Mouse (Mus musculus): ENCODE measurements around the gene Gm16867.
"Not testable (repeated sequence)": the region's sequence is repeated elsewhere in the genome, so short reads cannot be mapped to it uniquely, and the experiment has no call there.

GRCm38 (mm10) chr14:69520810-69521209, 17.6 kb upstream of the Gm16867 start:
- TF ChIP-seq CTCF (IDR thresholded peaks at IDR 0.05; ENCODE audit: extremely low read depth, insufficient read length, insufficient replicate concordance, low read depth, low read length); POLR2A (IDR thresholded peaks at IDR 0.05; ENCODE audit: low read depth, low read length): not testable (repeated sequence)

Data from small intestine, adult 2 months (tissue).